Mouse (Mus musculus): Measurements from ENCODE around the gene Usp43.

The Usp43 gene

GRCm38 (mm10) chr11:67921827-67922754, at the start of gene Usp43:
TSS of gene Usp43 (minus strand) at chr11:67922153.
- DNase-seq (ENCODE audit: low read depth in 1 of 2, low spot score in 2 of 2) = no peak

GRCm38 (mm10) chr11:67967831-67968230, 45.9 kb upstream of the Usp43 start:
- DNase-seq (ENCODE audit: low read depth in 1 of 2, low spot score in 2 of 2) = no peak

DNA sequence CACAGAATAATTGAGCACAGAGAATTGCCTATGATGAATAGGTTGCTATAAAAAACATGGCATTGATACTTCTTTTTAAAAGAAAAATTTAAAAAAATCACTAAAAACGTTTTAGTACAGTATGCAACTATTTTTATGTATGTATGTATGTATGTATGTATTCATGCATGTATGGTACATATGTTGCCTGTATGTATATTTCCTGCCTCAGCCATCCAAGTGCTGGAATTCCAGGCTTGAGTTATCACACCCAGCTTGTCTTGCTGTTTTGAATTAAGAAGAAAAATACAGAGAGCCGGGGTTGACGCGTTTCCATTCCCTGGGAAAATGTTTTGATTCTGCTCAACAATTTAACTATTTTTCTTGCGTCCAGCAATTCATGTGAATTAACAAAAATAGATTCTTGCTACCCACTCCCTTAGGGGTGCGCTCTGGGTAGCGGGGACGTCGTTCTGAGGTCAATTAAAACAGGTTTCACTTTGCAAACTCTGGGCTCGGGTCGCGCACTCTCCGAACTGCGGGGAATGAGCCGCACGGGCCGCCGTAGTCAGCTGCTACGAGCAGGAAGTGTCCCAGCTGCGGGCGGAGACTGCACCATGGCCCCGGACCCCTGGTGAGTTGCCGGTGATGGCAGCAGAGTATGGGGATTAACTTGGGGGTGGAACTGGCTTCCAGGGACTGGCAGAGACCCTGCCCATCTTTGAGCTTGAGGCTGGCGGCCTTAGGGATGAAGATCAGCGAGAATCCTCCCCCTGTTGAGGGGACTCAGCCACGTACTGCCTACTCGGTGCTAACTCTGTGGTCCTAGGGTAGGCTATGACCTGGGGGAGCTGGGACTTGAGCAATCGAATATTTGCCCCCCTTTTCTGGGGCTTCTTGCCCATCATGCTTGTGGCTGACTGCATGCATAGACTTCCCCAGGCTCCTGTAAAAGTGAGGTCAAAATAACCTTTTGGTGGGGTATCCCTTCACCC, 44.2 kb upstream of the Usp43 start, which contains the start of gene Stx8:
TSS of gene Stx8 (plus strand) at position 289 of the 974 bp plus-strand sequence.
- DNase-seq (ENCODE audit: low read depth in 1 of 2, low spot score in 2 of 2) = peak; percentile 65 to 76

GRCm38 (mm10) chr11:67965242-67965883, 43.4 kb upstream of the Usp43 start, which contains the start of gene Cfap52:
TSS of gene Cfap52 (minus strand) at chr11:67965651.
- DNase-seq (ENCODE audit: low read depth in 1 of 2, low spot score in 2 of 2) = peak; percentile 39 to 57

GRCm38 (mm10) chr11:67964110-67964509, 42.2 kb upstream of the Usp43 start:
- DNase-seq (ENCODE audit: low read depth in 1 of 2, low spot score in 2 of 2) = no peak

DNA sequence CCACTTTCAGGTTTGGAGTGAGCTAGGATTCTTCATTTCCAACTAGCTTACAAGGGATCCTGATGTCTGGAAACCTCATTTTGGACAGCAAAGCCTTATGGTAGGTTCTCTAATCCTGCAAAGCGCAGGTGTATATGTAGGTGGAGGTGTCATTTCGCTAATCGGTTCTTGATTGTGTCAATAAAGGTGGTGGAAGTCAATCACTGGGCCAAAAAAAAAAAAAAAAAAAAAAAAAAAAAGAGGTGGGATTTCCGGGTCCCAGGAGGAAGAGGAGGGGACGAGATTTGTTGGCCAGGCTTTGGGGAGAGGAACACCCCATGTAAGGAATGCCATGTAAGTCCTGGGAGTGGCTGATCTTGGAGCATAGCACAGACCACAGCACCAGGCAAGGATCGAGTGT, 32.5 kb upstream of the Usp43 start:
- no peak for DNase-seq (ENCODE audit: low read depth in 1 of 2, low spot score in 2 of 2)

DNA sequence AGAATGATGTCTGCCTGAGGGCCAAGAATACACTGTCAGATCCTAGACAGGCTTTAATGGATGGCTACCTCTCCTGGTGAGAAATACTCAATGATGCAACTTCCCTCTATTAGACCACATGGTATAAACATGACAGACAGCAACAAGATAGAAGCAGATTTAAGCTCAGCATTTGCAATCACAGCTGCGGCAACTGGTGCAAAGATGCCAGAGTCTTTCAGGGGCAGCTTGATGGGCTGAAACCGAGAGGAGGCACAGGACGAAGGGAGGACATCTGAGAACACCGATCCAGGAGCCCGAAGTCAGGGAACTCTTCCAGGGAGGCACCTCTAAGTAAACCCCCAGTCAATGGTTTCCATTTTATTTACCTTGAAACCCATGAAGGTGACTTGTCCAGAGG, 31.7 kb upstream of the Usp43 start:
- no peak for DNase-seq (ENCODE audit: low read depth in 1 of 2, low spot score in 2 of 2)

DNA sequence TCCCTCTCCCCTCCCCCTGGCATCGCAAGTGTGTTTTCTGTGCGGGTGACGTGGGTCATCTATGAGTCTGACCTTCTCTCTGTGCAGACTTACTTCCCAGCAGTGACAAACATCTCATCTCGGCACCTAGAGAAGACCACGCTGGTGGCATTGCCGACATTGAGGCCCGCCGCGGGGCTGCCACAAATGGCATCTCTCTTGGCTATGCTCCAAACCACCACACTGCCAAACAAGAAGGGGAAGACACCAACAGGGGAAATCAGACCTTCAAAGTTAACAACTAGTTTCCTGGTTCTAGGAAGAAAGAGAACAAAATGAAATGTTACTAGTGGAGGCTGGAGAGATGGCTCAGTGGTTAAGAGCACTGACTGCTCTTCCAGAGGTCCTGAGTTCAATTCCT, 27.5 kb upstream of the Usp43 start:
- no peak for DNase-seq (ENCODE audit: low read depth in 1 of 2, low spot score in 2 of 2)

GRCm38 (mm10) chr11:67948229-67948628, 26.3 kb upstream of the Usp43 start:
- DNase-seq (ENCODE audit: low read depth in 1 of 2, low spot score in 2 of 2) = no peak

DNA sequence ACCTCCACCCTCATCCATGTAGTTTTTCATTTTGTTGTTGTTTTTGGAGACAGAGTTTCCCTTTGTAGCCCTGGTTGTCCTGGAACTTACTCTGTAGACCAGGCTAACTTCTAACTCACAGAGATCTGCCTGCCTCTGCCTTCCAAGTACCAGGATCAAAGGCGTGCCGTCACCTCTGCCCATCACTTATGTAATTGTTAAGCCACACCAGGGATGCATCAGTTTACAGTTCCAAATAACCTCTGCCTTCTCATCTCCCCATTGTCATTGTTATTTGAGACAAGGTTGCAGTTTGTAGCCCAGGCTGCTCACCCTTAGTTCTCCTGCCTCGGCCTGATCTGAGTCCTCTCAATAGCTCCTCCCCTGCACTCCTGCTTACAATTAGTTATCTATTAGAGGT, 10.2 kb upstream of the Usp43 start:
- DNase-seq (ENCODE audit: low read depth in 1 of 2, low spot score in 2 of 2) = no peak

DNA sequence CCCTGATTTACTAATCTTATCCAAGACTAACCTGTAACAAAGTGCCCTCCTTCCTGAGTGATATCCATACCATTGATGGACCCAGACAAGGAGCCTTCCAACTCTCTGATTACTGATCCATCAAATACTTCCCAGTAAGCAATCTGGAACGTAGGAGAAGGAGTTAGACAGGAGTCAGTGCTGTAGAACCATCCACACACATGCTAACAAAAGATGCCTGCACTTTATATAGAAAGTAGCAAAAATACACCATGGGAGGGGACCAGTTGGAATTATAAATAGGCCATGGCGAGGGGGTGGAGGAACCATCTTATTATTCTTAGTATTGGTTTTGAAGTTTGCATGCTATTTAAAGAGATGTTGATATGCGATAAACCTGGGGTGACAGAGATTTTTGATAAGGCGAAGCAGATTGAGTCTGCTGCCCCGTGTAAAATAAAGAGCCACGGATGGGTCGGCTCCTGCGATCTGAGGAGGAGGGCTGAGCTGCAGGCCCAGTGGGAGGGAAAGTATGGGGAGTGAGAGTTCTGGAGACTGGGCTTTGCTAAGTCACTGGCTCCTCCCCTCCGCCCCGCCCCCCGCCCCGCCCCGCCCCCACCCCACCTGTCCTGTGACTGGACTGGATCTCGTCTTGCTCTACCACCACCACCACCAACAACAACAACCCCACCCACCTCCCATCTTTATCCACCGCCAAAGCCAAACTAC, 4.5 kb upstream of the Usp43 start:
- DNase-seq (ENCODE audit: low read depth in 1 of 2, low spot score in 2 of 2) = no peak

- DNase-seq (ENCODE audit: low read depth in 1 of 2, low spot score in 2 of 2) = no peak
Observed at GRCm38 (mm10) chr11:67925000-67925399, 3.0 kb upstream of the Usp43 start.

DNA sequence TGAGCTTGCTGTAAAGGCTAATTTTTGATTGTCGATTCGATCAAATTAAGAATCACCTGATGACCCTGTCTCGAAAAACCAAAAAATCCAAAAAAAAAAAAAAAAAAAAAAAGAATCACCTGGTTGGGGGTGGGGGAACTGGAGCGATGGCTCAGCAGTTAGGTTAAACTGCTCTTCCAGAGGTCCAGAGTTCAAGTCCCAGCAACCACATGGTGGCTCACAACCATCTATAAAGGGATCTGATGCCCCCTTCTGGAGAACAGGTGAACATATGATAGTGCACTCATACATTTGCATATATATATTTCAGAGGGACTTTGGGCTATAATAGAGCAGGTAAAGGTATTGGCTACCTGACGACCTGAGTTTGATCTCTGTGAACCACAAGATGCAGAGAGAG, 1.8 kb upstream of the Usp43 start:
- DNase-seq (ENCODE audit: low read depth in 1 of 2, low spot score in 2 of 2) = no peak

DNA sequence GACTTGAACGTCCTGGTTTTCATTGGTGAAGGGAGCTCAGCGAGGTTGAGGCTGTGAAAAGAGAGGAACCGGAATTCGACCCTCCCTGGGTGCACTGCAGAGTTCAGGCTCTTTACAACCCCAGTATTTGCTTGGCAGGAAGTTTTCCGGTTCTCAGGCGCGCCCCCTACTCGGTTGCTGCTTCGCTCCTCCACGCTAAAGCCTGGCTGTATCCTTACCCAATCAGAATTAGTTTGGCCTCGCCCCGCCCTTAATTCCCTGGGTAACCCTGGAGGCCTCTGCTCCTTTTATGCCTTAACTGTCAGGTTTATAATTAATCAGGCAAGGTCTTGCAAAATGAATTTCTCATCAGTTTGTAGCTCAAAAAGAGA, 787 bp upstream of the Usp43 start:
- no peak for DNase-seq (ENCODE audit: low read depth in 1 of 2, low spot score in 2 of 2)

DNA sequence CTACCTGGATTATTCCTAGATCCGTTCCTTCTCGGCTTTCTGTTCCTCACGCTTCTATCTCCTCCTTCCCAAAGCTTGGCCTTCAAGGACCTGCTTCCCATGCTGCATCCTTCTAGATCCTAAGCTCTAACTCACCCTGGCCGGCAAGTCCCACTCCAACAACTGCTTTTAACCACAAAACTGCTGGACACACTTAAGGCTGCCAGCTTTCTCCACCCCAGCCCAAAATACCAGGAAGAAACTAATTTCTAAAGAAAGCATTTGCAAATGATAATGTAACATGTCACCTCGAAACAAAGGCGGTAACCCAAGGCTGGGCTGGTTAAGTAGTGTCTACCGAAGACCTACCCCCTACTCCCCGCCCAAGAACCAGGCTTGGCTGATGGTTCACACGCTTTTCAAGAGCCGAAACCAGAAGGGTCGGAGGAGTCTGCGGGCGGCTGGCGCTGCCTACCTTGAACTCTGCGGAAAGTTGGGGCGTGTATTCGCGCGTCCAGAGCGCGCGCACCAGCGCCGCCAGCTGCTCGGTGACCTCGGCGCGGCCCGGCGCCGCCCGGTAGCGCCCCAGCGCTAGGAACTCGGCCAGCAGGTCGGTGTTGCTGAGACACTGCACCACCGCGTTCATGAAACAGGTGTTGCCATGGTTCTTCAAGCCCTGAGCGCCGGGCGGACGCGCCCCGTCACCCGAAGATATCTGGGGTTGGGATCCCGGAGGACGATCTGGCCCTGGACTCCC, 694 bp downstream of the Usp43 start:
- no peak for DNase-seq (ENCODE audit: low read depth in 1 of 2, low spot score in 2 of 2)

DNA sequence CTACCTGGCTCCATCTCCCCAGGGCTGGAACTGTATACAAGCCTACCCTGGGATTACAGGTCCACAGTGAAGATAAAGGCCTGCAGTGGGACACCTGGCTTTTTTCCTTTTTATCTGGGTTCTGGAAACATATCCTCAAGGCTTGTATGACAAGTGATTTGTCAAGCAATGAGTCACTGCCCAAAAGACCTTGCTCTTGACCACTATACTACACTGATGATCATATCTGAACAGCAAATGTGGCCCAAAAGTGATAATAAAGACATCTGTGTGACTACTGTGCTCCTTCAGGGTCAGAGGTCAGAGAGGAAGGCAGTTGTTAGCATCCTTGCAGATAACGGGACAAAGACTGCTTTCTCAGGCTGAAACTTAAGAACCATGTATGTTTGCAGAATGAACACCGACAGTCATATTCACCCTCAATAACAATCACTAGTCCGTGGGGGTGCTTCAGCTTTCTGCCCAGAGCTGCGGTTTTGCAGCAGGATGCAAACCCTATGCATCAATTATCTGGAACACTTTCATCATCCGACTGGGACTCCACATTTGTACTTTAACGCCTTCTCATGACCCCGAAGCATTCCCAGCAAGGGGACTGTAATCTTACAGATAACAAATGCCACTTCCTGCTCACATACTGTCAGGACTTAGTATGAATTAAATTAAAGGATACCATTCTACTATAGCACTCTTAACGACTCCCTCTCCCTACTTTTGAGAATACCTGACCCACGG, 1.6 kb downstream of the Usp43 start:
- no peak for DNase-seq (ENCODE audit: low read depth in 1 of 2, low spot score in 2 of 2)

DNA sequence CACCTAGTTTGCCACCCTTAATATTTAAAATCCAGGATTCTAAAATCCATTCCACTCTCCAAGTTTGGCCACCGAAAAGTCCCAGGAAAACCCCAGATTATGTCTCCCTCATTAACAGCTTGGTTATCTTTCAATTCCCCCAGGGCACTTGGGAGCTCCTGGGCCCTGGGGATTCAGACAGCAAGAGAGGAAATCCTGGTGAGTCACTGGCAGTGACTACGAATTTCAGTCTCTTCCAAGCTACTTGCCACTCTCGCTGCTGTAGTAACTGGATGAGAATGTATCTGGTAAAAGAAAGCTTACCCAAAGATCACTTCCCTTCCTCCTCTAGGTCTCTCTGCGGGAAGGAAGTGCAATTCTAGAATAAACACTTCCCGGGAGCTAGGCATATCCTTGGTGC, 2.4 kb downstream of the Usp43 start:
- no peak for DNase-seq (ENCODE audit: low read depth in 1 of 2, low spot score in 2 of 2)

DNA sequence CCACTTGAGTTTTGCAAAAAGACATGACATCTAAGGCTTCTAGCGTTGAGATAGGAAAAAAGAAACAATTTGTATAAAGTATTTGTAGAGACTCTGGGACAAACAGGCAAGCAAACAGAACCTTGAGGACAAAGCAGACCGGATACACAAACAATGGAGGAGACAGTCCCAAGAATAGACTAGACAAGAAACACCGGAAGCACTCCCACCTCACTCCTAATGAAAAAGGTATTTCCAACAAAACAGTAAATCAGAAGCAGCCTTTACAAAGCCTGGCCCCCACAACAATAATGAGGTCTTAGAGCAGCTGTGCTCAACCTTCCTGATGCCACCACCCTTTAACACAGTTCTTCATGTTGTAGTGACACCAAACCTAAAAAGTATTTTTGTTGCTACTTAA, 4.8 kb downstream of the Usp43 start:
- no peak for DNase-seq (ENCODE audit: low read depth in 1 of 2, low spot score in 2 of 2)

DNA sequence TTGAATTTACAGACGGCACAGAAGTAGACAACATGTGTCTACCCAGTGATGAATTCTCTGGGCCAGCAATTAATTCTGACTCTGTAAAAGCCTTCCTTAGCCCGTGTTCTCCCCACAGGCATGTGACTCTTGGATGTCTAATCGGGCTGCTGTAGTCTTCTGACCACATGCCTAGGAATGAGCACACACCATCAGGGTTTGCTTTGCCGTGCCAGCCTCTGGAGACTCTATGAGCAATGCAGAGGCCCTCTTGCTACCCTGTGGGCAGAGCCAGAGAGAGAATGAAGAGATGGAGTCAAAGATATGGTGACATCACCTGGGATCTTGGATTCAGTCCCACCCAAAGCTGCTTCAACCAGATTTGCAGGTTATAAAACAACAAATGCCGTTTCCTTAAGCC, 10.9 kb downstream of the Usp43 start:
- no peak for DNase-seq (ENCODE audit: low read depth in 1 of 2, low spot score in 2 of 2)

Measured in monocyte, adult 2 months (primary cell).